Mouse (Mus musculus): ENCODE results near the gene 4930467E23Rik. TPM values are rescaled to one million over a fixed set of nuclear protein-coding genes. Genes with fewer than 3 reads are reported as not detected.
"Not testable (repeated sequence)": the region's sequence is repeated elsewhere in the genome, so short reads cannot be mapped to it uniquely, and the experiment has no call there.

Gene 4930467E23Rik
- polyA plus RNA-seq, 1 experiment from 2014 or later: not detected

DNA sequence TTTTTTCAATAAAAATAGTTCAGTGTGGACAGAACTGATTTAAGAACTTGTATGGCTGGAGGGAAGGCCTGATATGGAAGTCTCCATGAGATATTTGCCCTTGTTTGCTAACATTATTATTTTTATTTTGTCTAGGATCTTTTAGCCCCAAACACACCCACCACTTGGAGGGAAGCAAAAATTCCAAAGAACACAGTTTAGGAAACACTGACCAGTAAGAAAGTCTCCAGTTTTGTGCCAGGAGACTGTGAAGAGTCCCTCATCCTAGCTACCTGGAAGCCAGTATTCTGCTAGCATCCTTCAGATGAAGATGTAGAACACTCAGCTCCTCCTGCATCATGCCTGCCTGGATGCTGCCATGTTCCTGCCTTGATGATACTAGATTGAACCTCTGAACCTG lies 25.5 kb upstream of the 4930467E23Rik start:
- not testable (repeated sequence) for H3K4me1 ChIP-seq; ATAC-seq; H3K36me3 ChIP-seq; H3K27ac ChIP-seq; H3K9ac ChIP-seq; H3K9me3 ChIP-seq (replicated peaks); H3K4me2 ChIP-seq; H3K27me3 ChIP-seq (replicated peaks); H3K4me3 ChIP-seq

DNA sequence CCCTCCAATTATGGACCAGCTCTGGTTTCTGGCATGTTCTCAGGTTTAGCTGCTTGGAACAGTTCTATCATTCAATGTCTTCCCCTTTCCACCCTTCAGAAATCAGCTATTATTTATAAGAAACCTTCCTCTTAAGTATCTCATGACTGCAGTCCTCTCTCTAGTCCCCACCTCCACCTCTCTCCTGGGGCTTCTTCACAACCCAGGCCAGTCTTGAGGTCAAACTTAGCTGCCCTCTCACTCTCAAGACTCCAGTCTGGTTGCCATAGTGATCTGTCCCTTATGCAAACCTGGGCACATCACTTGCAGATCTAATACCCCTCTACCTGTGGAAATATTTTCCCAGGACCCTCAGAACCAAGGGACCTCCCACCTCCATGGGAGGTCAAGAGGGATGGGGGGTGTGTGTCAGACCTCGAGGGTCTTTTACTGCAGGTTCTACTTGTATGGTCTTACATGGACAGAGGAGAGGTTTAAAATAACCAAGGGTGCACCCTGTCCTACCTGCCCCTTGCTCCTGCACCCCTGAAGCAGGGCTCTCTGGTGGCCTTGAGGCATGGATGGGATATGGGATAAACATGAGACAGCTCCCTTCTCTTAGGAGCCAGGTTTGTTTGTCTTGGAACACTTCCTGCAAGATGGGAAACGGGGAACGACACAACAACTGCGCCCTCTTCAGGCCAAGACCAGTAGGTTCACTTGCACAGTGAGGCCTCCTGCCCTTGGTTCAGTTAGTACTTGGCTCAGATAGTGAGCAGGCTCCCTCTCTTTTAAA lies 24.7 kb upstream of the 4930467E23Rik start:
- H3K27ac ChIP-seq; H3K36me3 ChIP-seq; H3K9me3 ChIP-seq (replicated peaks); H3K4me3 ChIP-seq; H3K4me2 ChIP-seq; H3K27me3 ChIP-seq (replicated peaks); H3K9ac ChIP-seq; ATAC-seq; H3K4me1 ChIP-seq: not testable (repeated sequence)
- 24% methylated on average over 3 of the region's 4 CpGs for WGBS (ENCODE audit: insufficient replicate concordance)

DNA sequence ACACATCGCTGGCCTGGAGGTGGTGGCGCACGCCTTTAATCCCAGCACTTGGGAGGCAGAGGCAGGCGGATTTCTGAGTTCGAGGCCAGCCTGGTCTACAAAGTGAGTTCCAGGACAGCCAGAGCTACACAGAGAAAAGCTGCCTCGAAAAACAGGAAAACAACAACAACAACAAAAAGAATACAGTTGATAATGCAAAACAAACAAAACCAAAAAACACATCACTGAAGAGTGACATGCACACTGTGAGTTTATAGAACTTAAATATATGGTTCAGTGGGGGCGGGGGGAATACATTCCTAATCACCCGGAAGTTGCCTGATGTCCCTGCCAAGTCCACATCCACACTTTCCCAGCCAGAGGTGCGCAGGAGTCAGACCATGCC lies 24.2 kb upstream of the 4930467E23Rik start:
- 66% methylated on average over 9 of the region's 9 CpGs for WGBS (ENCODE audit: insufficient replicate concordance)
- H3K9me3 ChIP-seq (replicated peaks); H3K27me3 ChIP-seq (replicated peaks); H3K27ac ChIP-seq; H3K4me1 ChIP-seq; ATAC-seq; H3K4me2 ChIP-seq; H3K4me3 ChIP-seq; H3K36me3 ChIP-seq; H3K9ac ChIP-seq: not testable (repeated sequence)

DNA sequence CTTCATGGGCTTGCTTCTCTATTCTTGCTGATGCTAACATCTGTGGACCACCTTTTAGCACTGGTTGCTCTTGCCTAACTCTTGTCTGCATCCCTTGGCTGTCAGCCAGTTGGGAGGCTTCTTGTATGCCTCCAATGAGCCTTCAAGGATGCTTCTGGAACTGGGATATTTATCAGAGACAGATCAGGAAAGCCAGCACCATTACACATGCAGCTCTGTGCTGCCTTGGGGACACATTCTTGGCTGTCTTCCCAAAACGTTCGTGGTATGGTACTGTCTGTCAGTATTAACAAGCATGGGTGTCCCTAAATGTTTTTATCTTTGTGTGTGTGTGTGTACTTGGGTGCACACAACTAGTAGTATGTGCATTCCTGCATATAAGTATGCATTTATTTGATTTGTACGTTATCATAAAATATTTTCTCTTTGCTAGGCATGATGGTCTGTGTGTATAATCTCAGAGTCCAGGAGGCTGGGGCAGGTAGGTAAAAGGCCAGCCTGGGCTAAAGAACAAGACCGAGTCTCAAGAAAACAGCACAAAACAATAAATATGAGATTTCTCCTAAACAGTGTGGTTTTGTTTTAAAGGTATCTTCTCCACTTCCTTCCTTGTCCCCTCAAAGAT lies 23.2 kb upstream of the 4930467E23Rik start:
- not testable (repeated sequence) for H3K36me3 ChIP-seq; H3K9me3 ChIP-seq (replicated peaks); H3K27me3 ChIP-seq (replicated peaks); H3K27ac ChIP-seq; H3K4me1 ChIP-seq; ATAC-seq; H3K4me3 ChIP-seq; H3K4me2 ChIP-seq; H3K9ac ChIP-seq
- WGBS (ENCODE audit: insufficient replicate concordance): 59% methylated on average over 4 of the region's 4 CpGs

DNA sequence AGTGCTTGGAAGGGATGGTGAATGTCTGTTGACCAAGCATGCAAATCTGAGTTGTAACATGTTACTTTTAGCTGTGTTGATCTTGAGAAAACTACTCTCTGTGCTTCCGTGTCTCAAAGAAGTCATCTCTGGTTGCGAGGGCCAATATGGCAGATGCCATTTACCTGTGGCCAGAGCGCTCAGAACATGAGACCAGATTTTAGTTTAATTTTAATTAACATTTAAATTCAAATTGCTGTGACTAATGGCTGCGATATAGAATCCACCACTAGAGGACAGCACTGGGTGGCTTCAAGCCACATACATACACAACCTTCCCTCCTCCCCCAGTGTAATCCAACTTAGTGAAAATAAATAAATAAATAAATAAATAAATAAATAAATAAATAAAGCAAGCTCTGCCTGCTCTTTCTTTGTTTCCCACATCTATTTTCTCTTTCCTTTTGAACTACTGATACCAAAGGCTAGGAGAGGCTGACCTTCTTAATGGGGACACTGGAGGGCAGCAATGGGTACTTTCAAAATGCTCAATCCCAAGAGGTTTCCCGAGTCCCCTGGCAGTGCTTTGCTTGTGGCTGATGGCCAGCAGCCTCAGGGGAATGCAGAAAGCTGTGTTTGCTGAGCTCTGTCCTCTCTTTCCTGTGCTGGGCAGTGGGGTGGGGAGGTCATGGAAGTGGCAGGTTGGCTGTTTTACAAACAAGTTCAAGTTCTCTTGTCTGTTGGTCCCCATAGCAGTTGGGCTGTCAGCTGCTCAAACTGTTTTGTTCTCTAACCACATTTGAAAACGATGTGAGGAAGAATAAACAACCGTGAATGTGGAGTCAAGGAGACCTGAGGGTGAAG lies 22.2 kb upstream of the 4930467E23Rik start:
- not testable (repeated sequence) for H3K9me3 ChIP-seq (replicated peaks); H3K27me3 ChIP-seq (replicated peaks); H3K4me2 ChIP-seq; H3K27ac ChIP-seq; H3K4me3 ChIP-seq; H3K36me3 ChIP-seq; H3K4me1 ChIP-seq; H3K9ac ChIP-seq; ATAC-seq
- 52% methylated on average over 7 of the region's 7 CpGs for WGBS (ENCODE audit: insufficient replicate concordance)

DNA sequence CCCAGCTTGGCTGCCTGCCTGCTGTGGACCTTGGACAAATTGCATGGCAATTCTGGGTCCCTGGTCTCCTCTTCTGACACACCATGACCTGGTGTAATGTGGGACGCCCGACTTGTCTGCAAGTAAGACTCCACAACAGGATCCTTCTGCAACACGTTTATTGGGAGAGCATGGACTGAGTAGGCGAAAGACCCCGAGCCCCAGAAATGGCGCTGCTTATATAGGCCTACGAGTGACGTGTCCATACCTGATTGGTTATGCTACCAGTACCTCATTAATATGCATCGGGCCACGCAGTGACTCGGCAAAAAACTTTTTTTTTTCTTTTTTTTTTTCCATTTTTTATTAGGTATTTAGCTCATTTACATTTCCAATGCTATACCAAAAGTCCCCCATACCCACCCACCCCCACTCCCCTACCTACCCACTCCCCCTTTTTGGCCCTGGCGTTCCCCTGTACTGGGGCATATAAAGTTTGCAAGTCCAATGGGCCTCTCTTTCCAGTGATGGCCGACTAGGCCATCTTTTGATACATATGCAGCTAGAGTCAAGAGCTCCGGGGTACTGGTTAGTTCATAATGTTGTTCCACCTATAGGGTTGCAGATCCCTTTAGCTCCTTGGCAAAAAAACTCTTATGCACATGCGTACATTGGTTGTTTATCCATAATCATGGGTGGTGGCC lies 21.5 kb upstream of the 4930467E23Rik start:
- H3K9me3 ChIP-seq (replicated peaks); H3K4me3 ChIP-seq; H3K9ac ChIP-seq; H3K27ac ChIP-seq; H3K4me2 ChIP-seq; H3K27me3 ChIP-seq (replicated peaks); H3K4me1 ChIP-seq; H3K36me3 ChIP-seq: not testable (repeated sequence)
- WGBS (ENCODE audit: insufficient replicate concordance): 72% methylated on average over 14 of the region's 15 CpGs
- ATAC-seq: 0 out of 2 replicates have a peak, but pooled peaks have one; percentile 49

DNA sequence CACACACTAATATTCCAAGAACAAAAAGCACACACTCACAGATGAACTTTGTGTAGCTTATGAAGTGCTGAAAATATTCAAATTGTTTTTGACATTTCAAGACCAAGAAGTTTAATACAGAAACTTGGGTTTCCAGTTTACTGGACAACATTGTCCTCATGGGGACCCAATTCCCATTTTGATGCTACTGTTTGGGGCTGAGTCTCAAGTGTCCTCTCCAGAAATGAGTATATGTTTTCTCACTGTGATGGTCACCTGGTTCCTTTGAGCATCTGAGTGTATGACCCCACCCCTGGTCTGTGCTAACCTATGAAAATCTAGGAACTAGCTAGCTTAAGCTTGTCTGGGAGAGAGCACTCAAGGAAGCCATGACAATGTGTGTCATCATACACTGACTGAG lies 20.4 kb upstream of the 4930467E23Rik start:
- H3K9me3 ChIP-seq (replicated peaks); H3K4me1 ChIP-seq; H3K4me2 ChIP-seq; H3K9ac ChIP-seq; ATAC-seq; H3K4me3 ChIP-seq; H3K27me3 ChIP-seq (replicated peaks); H3K36me3 ChIP-seq; H3K27ac ChIP-seq: not testable (repeated sequence)

DNA sequence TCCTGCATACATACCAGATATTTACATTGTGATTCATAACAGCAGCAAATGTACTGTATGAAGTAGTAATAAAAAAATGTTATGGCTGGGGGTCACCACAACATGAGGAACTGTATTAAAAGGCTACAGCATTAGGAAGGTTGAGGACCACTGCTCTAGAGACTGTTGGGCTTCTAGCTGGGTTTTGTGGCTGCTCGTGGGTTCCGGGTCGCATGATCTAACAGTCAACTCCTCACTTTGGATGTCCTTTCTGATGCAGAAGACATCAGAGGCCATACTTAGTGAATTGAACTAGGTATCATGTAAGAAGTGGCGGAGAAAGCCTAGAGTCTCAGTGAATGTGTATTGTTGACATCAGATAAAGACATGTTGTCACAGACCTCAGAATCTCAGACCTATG lies 19.9 kb upstream of the 4930467E23Rik start:
- not testable (repeated sequence) for H3K27ac ChIP-seq; H3K27me3 ChIP-seq (replicated peaks); H3K36me3 ChIP-seq; H3K4me3 ChIP-seq; ATAC-seq; H3K9me3 ChIP-seq (replicated peaks); H3K4me1 ChIP-seq; H3K4me2 ChIP-seq; H3K9ac ChIP-seq
- 75% methylated on average over 4 of the region's 4 CpGs for WGBS (ENCODE audit: insufficient replicate concordance)

DNA sequence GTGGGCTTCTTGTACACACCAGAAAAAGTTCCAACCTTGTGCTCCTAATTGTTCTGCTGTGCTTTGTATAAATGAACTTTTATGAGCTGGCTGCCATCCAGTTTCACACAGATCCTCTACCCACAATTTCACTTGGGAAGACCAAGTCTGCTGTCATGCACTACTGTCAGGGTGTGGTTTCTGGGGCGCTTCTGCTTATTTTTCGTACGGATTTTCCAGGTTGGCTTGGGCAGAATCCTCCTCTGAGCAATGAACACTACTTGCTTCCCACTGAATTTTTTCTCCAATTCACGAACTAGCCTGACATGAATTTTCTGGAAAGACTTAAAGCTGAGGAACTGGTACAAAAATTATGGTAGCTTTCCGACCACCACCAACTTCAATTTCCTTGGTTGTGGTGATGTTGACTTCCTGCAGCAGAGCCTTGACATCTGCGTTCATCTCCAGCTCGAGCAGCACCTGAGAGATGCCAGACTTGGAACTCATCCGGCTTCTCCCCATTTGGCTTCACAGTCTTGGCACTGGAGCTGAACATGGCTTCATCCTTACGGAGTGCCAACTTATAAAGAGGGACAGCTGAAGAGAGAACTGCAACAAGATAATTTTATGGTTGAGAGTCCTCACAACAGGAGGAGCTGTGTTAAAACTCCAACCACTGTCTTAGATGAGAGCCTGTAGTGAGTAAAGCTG lies 18.1 kb upstream of the 4930467E23Rik start:
- ATAC-seq; H3K36me3 ChIP-seq; H3K9ac ChIP-seq; H3K4me3 ChIP-seq; H3K9me3 ChIP-seq (replicated peaks); H3K27me3 ChIP-seq (replicated peaks); H3K4me2 ChIP-seq; H3K4me1 ChIP-seq; H3K27ac ChIP-seq: not testable (repeated sequence)
- WGBS (ENCODE audit: insufficient replicate concordance): 69% methylated on average over 8 of the region's 9 CpGs

DNA sequence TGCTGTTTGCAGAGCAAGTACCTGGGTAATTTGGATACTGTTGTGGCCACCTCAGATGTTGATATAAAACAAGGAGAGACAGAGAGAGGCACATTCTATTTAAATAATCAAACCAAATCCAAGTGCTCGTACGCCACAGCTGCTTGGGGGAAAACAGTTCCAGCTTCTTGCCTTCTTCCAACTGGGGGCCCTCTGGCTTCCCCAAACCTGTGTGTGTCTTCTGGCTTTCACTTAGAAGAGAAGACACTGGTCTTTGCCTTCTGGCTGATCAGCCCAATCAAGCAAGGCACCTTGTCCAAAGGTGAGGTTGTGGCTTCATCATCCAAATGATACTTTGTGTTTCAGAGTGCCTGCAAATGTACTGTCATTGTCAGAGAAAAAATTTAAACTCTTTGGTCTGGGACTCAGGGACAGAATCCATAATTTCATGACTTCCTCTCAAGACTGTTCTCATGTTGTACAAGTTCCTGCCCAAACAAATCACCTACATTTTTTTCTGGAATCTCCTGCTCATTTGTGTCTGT lies 17.1 kb upstream of the 4930467E23Rik start:
- H3K4me1 ChIP-seq; H3K9me3 ChIP-seq (replicated peaks); H3K27me3 ChIP-seq (replicated peaks); H3K36me3 ChIP-seq; H3K4me3 ChIP-seq; H3K27ac ChIP-seq; H3K4me2 ChIP-seq; H3K9ac ChIP-seq; ATAC-seq: not testable (repeated sequence)
- WGBS (ENCODE audit: insufficient replicate concordance): 70% methylated on average over 2 of the region's 2 CpGs

DNA sequence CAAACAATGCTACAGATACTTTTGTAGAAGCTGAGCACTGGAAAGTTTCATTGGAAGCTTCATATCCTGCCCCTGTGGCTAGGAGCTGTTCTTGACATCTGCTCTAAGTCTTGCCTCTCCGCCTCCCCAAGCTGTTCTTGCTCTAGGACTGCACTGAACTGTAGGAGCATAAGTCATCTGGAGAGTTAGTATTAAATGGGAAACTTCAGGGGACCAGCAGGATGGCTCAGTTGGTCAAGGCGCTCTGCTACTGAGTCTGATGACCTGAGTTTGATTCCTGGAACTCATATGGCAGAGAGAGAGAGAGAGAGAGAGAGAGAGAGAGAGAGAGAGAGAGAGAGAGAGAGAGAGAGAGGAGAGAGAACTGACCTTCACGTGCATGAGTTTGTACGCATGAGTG lies 16.6 kb upstream of the 4930467E23Rik start:
- not testable (repeated sequence) for H3K27me3 ChIP-seq (replicated peaks); ATAC-seq; H3K27ac ChIP-seq; H3K36me3 ChIP-seq; H3K9ac ChIP-seq; H3K9me3 ChIP-seq (replicated peaks); H3K4me1 ChIP-seq; H3K4me2 ChIP-seq; H3K4me3 ChIP-seq
- WGBS (ENCODE audit: insufficient replicate concordance): 51% methylated on average over 4 of the region's 4 CpGs

All from liver, embryonic 12.5 days (tissue).